Mouse (Mus musculus) embryonic facial prominence, embryonic 14.5 days (tissue): Measurements from ENCODE around the gene Pop7. TPM values are rescaled to one million over a fixed set of nuclear protein-coding genes. Genes with fewer than 3 reads are reported as not detected.

Experiments used
- ATAC-seq: fragments of 200-750 bp; cut with Nextera tagmentation; 2 replicates; pipeline ENCODE4 v1.8.0; 2017; ENCODE audit warnings: low read depth, moderate number of reproducible peaks, moderate TSS enrichment
- DNase-seq: peaks from one replicate; pipeline ENCODE4 v3.0.0-alpha.2; 2015; ENCODE audit warnings: low spot score
- H3K27ac ChIP-seq: fragments of 300-500 bp; sonication (generic); replicated peaks from 2 replicates; pipeline ENCODE4 v1.5.1; 2014; ENCODE audit warnings: low read depth, mild to moderate bottlenecking, low read length, moderate library complexity
- H3K27me3 ChIP-seq: fragments of 300-500 bp; sonication (generic); replicated peaks from 2 replicates; pipeline ENCODE4 v1.6.1; 2014; ENCODE audit warnings: low read length; ENCODE audit not compliant: control insufficient read depth, insufficient read depth
- H3K36me3 ChIP-seq: fragments of 300-500 bp; sonication (generic); 2 replicates; pipeline ENCODE4 v1.6.1; 2014; ENCODE audit warnings: low read length, mixed read lengths; ENCODE audit not compliant: control insufficient read depth, insufficient read depth
- H3K4me1 ChIP-seq: fragments of 300-500 bp; sonication (generic); 2 replicates; pipeline ENCODE4 v1.6.1; 2014; ENCODE audit warnings: antibody characterized with exemption, low read length; ENCODE audit not compliant: control insufficient read depth, insufficient read depth
- H3K4me2 ChIP-seq: fragments of 300-500 bp; sonication (generic); 2 replicates; pipeline ENCODE4 v1.6.1; 2014; ENCODE audit warnings: low read depth, mild to moderate bottlenecking, low read length, moderate library complexity, mixed read lengths
- H3K4me3 ChIP-seq: fragments of 300-500 bp; sonication (generic); 2 replicates; pipeline ENCODE4 v1.5.1; 2014; ENCODE audit warnings: low read depth, mild to moderate bottlenecking, low read length
- H3K9ac ChIP-seq: fragments of 300-500 bp; sonication (generic); 2 replicates; pipeline ENCODE4 v1.6.1; 2014; ENCODE audit warnings: low read depth, mild to moderate bottlenecking, low read length, moderate library complexity, mixed read lengths
- H3K9me3 ChIP-seq: fragments of 300-500 bp; sonication (generic); 2 replicates; pipeline ENCODE4 v1.6.1; 2016; ENCODE audit warnings: low read length; ENCODE audit not compliant: control insufficient read depth
- WGBS: fragments of 180-500 bp; shearing (Covaris S2); extraction: QIAGEN DNeasy Blood & Tissue Kit; methylation state at CpG from one replicate; pipeline ENCODE4 v1.1.7; 2014; 5-methylcytosine and 5-hydroxymethylcytosine counted together
- polyA plus RNA-seq: library from polyadenylated mRNA; unstranded; fragments of >200 nt; fragmentation: Nextera tagmentation; extraction: Ambion mirVana; gene quantifications from 2 replicates; pipeline ENCODE4 v1.2.1, GENCODE M21; 2014

Pop7 gene
- polyA plus RNA-seq, 1 experiment from 2014 or later = 49.8 TPM

DNA sequence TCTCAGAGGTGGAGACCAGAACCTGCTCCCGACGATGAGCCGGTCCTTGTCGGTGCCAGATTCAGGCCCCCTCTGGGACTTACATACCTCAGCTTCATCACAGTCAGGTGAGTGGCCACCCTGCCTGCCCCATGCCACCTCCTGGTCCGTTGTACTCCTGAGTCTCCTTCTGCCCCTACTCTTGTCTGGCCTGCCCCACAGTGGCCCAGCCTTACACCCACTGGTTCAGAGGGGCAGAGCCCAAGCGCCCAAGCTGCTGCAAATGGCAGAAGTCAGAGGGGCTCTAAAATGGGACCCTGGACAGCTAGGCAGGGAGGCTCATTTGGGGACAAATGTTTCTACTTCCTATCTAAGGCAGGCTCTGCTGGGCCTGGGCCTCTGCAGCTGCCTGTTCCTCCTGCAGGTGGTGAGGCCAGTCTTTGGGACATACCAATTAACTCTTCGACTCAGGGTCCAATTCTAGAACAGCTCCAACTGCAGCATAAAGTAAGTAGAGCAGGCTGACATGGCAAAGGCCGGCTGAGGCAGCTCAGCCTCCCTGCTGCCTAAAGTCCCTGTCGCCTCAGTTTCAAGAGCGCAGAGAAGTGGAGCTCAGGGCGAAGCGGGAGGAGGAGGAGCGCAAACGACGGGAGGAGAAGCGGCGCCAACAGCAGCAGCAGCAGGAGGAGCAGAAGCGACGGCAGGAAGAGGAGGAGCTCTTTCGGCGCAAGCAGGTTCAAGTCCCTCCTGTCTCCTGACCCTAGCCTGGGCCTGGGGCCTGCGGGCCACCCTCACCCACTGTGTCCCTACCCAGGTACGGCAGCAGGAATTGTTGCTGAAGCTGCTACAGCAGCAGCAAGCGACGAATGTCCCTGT, 21.3 kb upstream of the Pop7 start:
- no peak overlapping the region for H3K9ac ChIP-seq
- H3K36me3 ChIP-seq = peaks cover 99% of the 10 kb centered on the region
- no peaks in the 10 kb centered on the region for H3K9me3 ChIP-seq
- H3K27ac ChIP-seq = no peak overlapping the region
- no peaks in the 10 kb centered on the region for H3K4me1 ChIP-seq
- no peaks in the 10 kb centered on the region for H3K27me3 ChIP-seq
- DNase-seq (no peak), ATAC-seq (no peak)
- H3K4me3 ChIP-seq = no peak overlapping the region
- H3K4me2 ChIP-seq = no peak overlapping the region
- 84% methylated on average over 23 of the region's 25 CpGs for WGBS

DNA sequence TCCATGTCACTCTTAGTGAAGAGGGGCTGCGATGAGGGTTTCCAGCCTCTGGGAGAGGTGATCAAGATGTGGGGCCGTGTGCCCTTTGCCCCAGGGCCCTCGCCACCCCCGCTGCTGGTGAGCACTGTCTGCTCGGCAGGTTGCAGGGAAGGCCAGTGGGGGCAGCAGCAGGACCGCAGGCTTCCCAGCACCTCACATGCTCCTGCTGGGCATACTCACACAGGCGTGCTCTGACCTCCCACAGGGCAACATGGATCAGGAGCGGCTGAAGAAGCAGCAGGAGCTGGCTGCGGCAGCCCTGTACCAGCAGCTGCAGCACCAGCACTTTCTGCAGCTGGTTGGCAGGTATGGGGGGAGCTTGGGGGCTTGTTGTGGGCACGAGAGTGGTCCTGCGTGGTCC, 20.4 kb upstream of the Pop7 start:
- no peak overlapping the region for H3K9ac ChIP-seq
- ATAC-seq (no peak), DNase-seq (no peak)
- WGBS = 75% methylated on average over 11 of the region's 11 CpGs
- H3K27me3 ChIP-seq = no peaks in the 10 kb centered on the region
- no peak overlapping the region for H3K4me3 ChIP-seq
- peaks cover 99% of the 10 kb centered on the region for H3K36me3 ChIP-seq
- no peak overlapping the region for H3K4me2 ChIP-seq
- no peak overlapping the region for H3K27ac ChIP-seq
- H3K9me3 ChIP-seq = no peaks in the 10 kb centered on the region
- H3K4me1 ChIP-seq = no peaks in the 10 kb centered on the region

DNA sequence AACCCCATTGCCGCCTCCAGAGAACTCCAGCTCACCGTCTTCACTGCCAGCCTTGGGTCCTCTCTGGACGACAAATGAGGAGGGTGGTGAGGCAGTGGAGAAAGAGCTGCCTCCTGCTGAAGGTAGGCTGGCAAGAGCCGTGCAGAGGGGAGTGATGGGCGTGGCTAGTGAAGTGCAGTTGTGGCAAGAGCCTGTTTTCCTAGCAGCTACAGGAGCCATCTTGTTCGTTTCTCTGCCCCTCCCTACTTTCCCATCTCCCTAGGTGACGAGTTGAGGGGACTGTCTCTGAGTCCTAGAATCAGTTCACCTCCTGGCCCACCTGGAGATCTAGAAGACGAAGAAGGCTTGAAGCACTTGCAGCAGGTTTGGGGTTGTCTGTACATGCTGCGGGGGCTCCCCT, 19.5 kb upstream of the Pop7 start:
- WGBS = 78% methylated on average over 9 of the region's 9 CpGs

DNA sequence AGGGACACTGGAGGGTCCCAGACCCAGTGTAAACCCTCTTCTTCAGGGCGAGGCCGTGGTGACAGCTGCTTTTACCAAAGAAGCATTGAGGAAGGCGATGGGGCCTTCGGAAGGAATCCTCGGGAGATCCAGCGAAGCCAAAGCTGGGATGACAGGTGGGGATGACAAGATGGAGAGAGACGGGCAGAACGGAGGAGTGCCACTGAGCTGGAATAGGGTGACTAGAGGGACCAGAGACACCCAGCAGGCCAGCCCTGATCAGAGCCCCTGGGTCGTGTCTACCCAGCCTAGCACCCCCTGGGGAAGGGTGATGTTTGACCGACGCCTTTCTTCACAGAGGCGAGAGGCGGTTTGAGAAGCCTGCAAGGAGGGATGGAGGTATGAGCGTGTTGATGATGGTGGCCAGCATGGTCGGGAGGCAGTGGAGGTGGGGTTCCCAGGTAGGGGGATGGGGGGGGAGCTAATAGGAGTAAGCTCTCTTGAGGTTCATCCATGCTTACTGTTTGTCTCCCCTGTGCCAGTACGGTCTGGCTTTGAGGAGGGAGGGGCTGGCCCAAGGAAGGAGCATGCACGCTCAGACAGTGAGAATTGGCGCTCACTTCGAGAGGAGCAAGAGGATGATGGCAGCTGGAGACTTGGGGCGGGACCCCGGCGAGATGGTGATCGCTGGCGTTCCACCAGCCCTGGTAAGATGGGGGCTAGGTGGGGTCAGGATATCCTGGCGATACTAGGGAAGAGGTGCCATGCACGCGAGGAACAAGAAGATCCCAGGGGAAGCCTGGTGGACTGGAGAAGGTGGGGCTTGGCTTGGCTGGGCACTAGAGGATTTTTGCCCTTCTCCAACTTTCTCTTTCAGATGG, 17.6 kb upstream of the Pop7 start:
- Histone ChIP-seq H3K9ac (no peak overlapping the region), H3K4me3 (no peak overlapping the region), H3K4me2 (no peak overlapping the region), H3K27me3 (no peaks in the 10 kb centered on the region), H3K9me3 (no peaks in the 10 kb centered on the region), H3K36me3 (peaks cover 77% of the 10 kb centered on the region), H3K4me1 (no peaks in the 10 kb centered on the region), H3K27ac (no peak overlapping the region)
- no peak for ATAC-seq
- WGBS = 90% methylated on average over 27 of the region's 27 CpGs
- DNase-seq = no peak

More for the DNA sequence above, 19.5 kb upstream of the Pop7 start:
- no peak overlapping the region for H3K4me3 ChIP-seq
- H3K27me3 ChIP-seq = no peaks in the 10 kb centered on the region
- no peaks in the 10 kb centered on the region for H3K9me3 ChIP-seq
- no peak overlapping the region for H3K4me2 ChIP-seq
- ATAC-seq (no peak), DNase-seq (no peak)
- no peak overlapping the region for H3K9ac ChIP-seq
- H3K36me3 ChIP-seq = peaks cover 96% of the 10 kb centered on the region
- H3K4me1 ChIP-seq = no peaks in the 10 kb centered on the region
- H3K27ac ChIP-seq = no peak overlapping the region

DNA sequence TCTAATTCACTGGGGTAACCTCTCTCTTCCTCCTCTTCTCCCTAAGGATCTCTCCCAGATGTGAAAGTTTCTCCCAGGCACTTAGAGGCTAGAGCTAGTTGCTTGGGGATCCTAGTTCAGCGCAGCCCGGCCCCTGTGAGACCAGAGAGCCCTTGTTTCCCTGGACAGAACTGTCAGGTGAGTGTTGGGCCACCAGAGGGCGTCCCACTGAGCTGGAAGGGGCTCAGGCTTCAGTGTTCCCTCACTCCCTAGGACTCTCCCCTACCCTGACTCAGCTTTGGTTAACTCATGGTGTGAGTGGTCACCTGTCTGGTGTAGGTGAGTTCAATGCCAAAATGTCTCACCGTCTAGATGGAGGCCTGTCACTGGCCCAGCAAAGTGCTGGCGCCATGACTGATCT, 16.1 kb upstream of the Pop7 start, which contains the start of gene Gigyf1:
Gene Gigyf1 (plus strand): TSS at position 113 of the 400 bp plus-strand sequence.
- H3K27me3 ChIP-seq = no peaks in the 10 kb centered on the region
- peaks cover 69% of the 10 kb centered on the region for H3K36me3 ChIP-seq
- no peak within 1 kb of the TSS for H3K9ac ChIP-seq
- no peaks in the 10 kb centered on the region for H3K4me1 ChIP-seq
- 70% methylated on average over 5 of the region's 5 CpGs for whole genome bisulfite sequencing
- ATAC-seq (no peak), DNase-seq (no peak)
- H3K4me3 ChIP-seq = no peak within 1 kb of the TSS
- no peak within 1 kb of the TSS for H3K4me2 ChIP-seq
- no peak within 1 kb of the TSS for H3K27ac ChIP-seq
- H3K9me3 ChIP-seq = no peaks in the 10 kb centered on the region

DNA sequence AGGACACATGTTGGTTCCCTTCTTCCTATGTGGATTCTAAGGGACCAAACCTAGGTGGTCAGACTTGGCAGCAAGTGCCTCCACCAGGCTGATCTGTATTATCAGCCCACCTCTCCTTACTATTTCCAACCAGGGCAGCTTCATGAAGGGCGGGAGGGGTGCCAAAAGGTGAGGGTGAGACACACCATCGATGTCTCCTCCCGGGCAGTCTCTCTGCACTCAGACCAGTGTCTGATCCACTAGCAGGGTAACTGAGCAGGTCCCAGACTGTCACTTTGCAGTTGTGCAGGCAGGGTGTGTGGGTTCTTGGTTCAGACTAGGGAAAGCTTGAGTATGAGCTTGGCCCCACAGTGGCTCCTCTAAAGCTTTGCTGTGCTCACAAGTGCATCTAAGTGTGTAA, 12.5 kb upstream of the Pop7 start:
- Histone ChIP-seq H3K4me1 (peaks cover 6% of the 10 kb centered on the region; the same call in 1 of the 2 replicates), H3K4me2 (no peak overlapping the region), H3K36me3 (peaks cover 33% of the 10 kb centered on the region), H3K4me3 (no peak overlapping the region), H3K27ac (no peak overlapping the region), H3K9ac (no peak overlapping the region), H3K9me3 (no peaks in the 10 kb centered on the region), H3K27me3 (no peaks in the 10 kb centered on the region)
- 95% methylated on average over 3 of the region's 3 CpGs for WGBS
- no peak for DNase-seq
- no peak for ATAC-seq

DNA sequence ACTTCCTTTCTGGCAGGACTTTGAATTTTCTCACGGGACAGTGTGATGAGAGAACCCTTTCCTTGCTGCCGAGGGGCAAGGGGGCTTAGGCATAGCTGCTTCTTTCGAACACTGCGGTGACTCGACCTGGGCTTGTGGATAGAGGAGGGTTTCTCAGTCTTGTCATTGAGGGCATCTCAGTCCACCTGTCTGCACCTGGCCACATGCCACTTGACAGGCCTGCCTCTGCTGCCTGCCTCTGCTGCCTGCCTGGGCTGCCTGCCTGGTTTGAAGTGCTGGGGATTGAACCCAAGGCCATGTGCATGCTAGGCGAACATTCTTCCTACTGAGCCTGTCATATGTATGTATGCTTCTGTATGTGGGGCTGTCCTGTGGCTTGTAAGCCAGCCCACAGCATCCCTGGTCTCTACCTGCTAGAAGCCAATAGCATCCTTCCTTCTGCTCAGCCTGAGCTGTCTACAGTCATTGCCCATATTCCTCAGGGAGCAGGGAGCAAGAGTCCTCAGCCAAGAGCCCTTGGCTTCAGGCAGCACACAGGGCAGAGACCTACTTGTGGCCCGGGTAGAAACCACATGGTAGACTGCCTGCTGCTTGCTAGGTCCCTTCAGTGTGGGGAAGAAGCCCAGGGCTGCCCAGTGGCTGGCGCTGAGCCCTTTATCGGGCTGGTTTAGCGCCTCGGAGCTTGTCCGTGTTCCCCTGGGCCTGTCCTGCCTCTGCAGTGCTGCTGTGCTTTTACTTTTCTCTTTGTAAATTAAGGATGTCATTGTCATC, 11.8 kb upstream of the Pop7 start:
- Histone ChIP-seq H3K36me3 (peaks cover 26% of the 10 kb centered on the region; the same call in 1 of the 2 replicates), H3K4me1 (peaks cover 6% of the 10 kb centered on the region; the same call in 1 of the 2 replicates), H3K9ac (no peak overlapping the region), H3K4me3 (no peak overlapping the region), H3K9me3 (no peaks in the 10 kb centered on the region), H3K27me3 (no peaks in the 10 kb centered on the region), H3K27ac (no peak overlapping the region), H3K4me2 (no peak overlapping the region)
- ATAC-seq (no peak), DNase-seq (no peak)
- 88% methylated on average over 12 of the region's 12 CpGs for WGBS
